Mouse (Mus musculus) retina, embryonic 14.5 days (tissue): ENCODE measurements around the gene Cntrl.

Experiments
- DNase-seq: peaks from one replicate; pipeline ENCODE4 v3.0.0-alpha.2; 2015; ENCODE audit warnings: low spot score

Cntrl gene

GRCm38 (mm10) chr2:35109141-35109923 lies at the start of gene Cntrl:
Gene Cntrl, plus strand, starts transcription at chr2:35109492.
- peak; percentile 96 for DNase-seq

GRCm38 (mm10) chr2:35060256-35060655 lies 49.0 kb upstream of the Cntrl start:
- DNase-seq: no peak

GRCm38 (mm10) chr2:35060897-35061296 lies 48.4 kb upstream of the Cntrl start:
- DNase-seq: no peak

GRCm38 (mm10) chr2:35061338-35061737 lies 48.0 kb upstream of the Cntrl start, which contains the start of gene Hc:
Gene Hc, minus strand, starts transcription at chr2:35061438.
- DNase-seq: no peak

GRCm38 (mm10) chr2:35063333-35064030 lies 45.8 kb upstream of the Cntrl start:
- no peak for DNase-seq

GRCm38 (mm10) chr2:35066525-35067082 lies 42.7 kb upstream of the Cntrl start:
- no peak for DNase-seq

- DNase-seq: no peak
These were observed 42.2 kb upstream of the Cntrl start for GRCm38 (mm10) chr2:35067117-35067516.

GRCm38 (mm10) chr2:35069124-35069523 lies 40.2 kb upstream of the Cntrl start:
- DNase-seq: no peak

- no peak for DNase-seq
These were observed 39.0 kb upstream of the Cntrl start for GRCm38 (mm10) chr2:35070275-35070674.

- no peak for DNase-seq
These were observed 36.7 kb upstream of the Cntrl start for GRCm38 (mm10) chr2:35072547-35072946.

GRCm38 (mm10) chr2:35074328-35074727 lies 35.0 kb upstream of the Cntrl start:
- DNase-seq: no peak

GRCm38 (mm10) chr2:35079166-35079565 lies 30.1 kb upstream of the Cntrl start:
- DNase-seq: no peak

- no peak for DNase-seq
These were observed 21.9 kb upstream of the Cntrl start for GRCm38 (mm10) chr2:35087418-35087817.

GRCm38 (mm10) chr2:35100529-35100928 lies 8.8 kb upstream of the Cntrl start:
- DNase-seq: no peak

GRCm38 (mm10) chr2:35101443-35101842 lies 7.8 kb upstream of the Cntrl start, which contains the start of gene AI182371:
Gene AI182371, minus strand, starts transcription at chr2:35101543.
- DNase-seq: no peak

GRCm38 (mm10) chr2:35102777-35103176 lies 6.5 kb upstream of the Cntrl start:
- DNase-seq: no peak

- no peak for DNase-seq
These were observed 5.7 kb upstream of the Cntrl start for GRCm38 (mm10) chr2:35103558-35103957.

- no peak for DNase-seq
These were observed 4.4 kb upstream of the Cntrl start for GRCm38 (mm10) chr2:35104843-35105242.

GRCm38 (mm10) chr2:35107984-35108635 lies 1.2 kb upstream of the Cntrl start:
- DNase-seq: peak; percentile 53

GRCm38 (mm10) chr2:35108712-35109111 lies 580 bp upstream of the Cntrl start:
- peak; percentile 55 for DNase-seq

- DNase-seq: no peak
These were observed 622 bp downstream of the Cntrl start for GRCm38 (mm10) chr2:35109924-35110304.

GRCm38 (mm10) chr2:35110521-35110920 lies 1.2 kb downstream of the Cntrl start:
- DNase-seq: no peak
